Mouse (Mus musculus): Measurements from ENCODE around the gene Syce2. TPM values are rescaled to one million over a fixed set of nuclear protein-coding genes. Genes with fewer than 3 reads are reported as not detected.
"Not testable (repeated sequence)": the region's sequence is repeated elsewhere in the genome, so short reads cannot be mapped to it uniquely, and the experiment has no call there.

The Syce2 gene
- 1 to 10 TPM; 2.1 to 2.6 TPM for total RNA-seq (2021)
- long read RNA-seq, experiment 1, partial matches to known transcripts = 0 of 3 reads
- long read RNA-seq, experiment 1, other reads (novel, unspliced or antisense) = 0 of 3 reads
- long read RNA-seq, experiment 2 = 0 reads

DNA sequence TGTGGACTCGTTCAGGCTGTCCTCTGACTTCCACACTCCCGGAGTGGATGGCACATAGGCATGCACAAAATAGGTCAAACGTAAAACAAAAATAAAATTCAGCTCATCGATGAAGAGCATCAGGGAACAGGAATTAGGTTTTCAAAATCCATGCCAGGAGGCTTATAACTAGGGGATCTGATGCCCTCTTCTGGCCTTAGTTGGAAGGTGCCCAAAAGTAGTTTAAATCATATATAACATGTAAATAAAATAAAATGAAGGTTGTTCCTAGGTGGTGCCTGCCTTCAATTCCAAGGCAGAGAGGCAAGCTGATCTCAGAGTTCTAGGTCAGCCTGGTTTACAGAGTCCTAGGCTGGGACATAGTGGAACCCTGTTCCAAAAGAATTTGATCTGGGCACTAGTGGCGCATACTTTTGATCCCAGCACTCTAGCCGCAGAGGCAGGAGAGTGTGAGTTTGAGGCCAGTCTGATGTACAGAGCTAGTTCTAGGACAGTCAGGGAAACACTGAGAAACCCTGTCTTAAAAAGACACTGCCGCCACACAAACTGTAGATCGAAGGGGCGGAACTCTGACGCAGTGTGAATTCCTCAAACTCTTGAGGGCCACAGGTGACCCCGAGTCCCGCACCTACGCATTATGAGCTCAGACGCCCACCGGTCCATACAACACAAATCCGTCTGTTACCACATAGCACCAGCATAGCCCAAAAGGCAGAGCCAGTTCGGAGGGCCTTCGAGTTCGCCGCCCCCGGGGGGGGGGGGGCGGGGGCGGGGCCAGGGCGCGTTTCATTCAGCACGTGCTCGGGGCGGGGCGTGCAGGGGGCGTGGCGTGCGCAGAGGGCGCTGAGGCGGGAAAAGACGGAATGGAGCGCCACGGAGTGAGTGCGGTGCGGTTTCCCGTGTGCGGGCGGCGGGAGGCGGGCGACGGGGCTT, at the start of gene Syce2:
Syce2 (plus strand) TSS at position 736 of the 933 bp plus-strand sequence.
- intact Hi-C loops (cut with DNase I; ENCODE audit: low total_unique reads) = no loop called here
- peak; percentile 80 for DNase-seq

- intact Hi-C loops (cut with DNase I; ENCODE audit: low total_unique reads) = no loop called here
These were observed 49.2 kb upstream of the Syce2 start, which contains the start of gene Dand5 for GRCm38 (mm10) chr8:84822723-84823122. Dand5 (minus strand) TSS chr8:84822823.

GRCm38 (mm10) chr8:84823653-84824052, 48.3 kb upstream of the Syce2 start:
- peak; percentile 58 for DNase-seq
- intact Hi-C loops (cut with DNase I; ENCODE audit: low total_unique reads) = no loop called here

More at GRCm38 (mm10) chr8:84822723-84823122, 49.2 kb upstream of the Syce2 start, which contains the start of gene Dand5:
- DNase-seq = no peak

DNA sequence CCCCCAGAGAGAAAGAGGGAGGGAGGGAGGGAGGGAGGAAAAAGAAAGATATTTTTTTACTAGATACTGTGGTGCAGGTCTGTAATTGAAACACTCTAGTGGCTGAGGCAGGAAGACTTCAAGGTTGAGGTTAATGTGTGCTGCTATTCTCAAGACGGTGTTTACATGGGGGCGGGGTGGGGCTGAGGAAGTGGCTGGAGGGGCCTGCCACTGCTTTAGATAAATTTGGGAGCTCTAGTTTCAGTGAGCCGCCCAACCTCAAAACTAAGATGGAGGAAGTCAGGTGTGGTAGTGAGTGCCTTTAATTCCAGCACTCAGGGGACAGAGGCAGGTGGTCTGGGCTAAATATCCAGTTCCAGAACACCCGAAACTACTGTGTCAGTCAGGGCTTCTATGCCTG, 46.3 kb upstream of the Syce2 start:
- no peak for DNase-seq
- intact Hi-C loops (cut with DNase I; ENCODE audit: low total_unique reads) = no loop called here

GRCm38 (mm10) chr8:84826518-84826917, 45.4 kb upstream of the Syce2 start:
- DNase-seq; intact Hi-C loops (cut with DNase I; ENCODE audit: low total_unique reads): not testable (repeated sequence)

- no peak for DNase-seq
- intact Hi-C loops (cut with DNase I; ENCODE audit: low total_unique reads) = no loop called here
These were observed 40.4 kb upstream of the Syce2 start, which contains the start of gene Gadd45gip1 for GRCm38 (mm10) chr8:84831490-84831889. Gadd45gip1 (plus strand) TSS chr8:84831522.

GRCm38 (mm10) chr8:84832034-84832717, 39.7 kb upstream of the Syce2 start:
- intact Hi-C loops (cut with DNase I; ENCODE audit: low total_unique reads) = no loop called here
- peak; percentile 79 for DNase-seq

DNA sequence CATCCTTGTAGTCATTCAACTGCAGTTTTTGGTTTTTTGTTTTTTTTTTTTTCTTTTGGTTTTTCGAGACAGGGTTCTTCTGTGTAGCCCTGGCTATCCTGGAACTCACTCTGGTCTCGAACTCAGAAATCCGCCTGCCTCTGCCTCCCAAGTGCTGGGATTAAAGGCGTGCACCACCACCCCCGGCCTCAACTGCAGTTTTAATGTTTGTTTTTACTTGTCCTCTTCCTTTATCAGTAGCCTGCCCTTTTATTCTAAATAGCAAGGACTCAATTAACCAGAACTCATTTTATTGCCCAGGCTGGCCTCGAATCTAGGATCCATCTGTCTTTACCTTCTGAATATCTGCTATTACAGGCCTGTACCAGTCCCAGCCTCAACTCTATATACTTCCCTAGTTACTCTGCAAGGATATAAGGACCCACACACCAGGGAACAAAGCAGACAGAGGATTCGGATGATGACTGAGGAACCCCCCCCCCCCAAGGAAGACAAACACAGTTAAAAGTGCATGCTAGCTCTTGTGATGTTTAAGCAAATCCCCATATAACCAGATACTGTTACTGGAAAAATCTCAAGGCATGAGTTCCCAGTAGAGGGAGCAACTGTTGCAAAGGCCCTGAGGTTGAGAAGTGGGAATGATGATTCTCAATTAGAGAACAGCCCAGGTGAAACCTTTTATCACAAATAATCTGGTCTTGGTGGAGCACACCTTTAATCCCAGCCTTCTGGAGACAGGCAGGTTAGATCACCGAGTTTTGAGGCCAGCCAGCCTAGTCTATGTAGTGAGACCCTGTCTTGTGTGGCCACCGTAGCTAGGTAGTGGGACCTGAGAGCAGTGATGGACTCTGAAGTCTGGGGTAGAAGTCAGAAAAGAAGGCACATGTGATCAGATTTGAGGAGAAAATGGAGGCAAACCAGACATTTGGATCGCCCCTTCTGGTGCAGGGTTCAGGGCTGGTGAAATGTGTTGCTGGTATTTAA, 38.9 kb upstream of the Syce2 start:
- intact Hi-C loops (cut with DNase I; ENCODE audit: low total_unique reads) = no loop called here
- no peak for DNase-seq

GRCm38 (mm10) chr8:84834002-84834865, 37.7 kb upstream of the Syce2 start:
- intact Hi-C loops (cut with DNase I; ENCODE audit: low total_unique reads) = no loop called here

DNA sequence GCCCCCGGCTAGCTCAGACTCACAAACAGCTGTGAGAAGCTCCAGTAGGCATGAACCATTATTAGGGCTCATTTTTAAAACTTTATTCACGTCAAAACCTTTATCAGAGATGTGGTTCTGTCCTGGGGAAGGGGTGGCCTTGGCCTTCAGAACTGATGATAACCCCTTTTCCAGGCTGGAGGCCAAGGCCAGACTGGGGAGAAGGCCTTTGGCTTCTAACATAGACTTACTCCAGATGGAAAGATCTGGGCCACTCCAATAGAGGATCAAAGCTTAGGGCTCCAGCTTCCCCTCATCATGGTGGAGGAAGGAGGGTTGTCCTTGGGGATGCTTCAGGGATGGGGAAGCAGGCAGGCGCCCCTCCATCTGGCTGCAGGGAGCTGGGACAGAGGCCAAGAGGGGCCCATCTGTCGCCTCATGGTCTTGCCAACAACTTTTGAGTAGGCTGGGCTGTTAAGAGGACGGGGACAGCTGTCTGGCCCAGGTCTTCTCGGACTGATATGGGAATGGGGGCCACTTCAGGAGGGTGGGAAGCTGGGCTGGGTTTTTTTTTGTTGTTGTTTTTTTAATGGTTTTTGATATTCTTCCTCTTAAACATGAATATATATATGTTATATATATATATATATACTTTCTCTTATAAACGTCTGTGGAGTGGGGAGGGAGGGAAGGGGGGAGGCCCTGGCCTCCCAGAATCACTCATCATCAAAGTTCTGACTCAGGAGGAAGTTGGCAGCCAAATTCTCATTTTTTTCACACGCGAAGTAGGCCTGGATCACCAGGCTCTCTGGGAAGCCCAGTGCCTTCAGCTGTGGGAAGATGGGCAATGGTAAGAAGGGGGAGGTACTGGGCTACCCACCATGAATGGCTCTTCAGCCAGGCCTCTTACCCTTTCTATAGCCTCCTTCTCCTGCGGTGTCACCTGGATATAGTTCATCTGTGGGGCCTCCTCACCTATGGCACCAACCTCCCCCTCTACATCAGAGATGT, 36.8 kb upstream of the Syce2 start:
- DNase-seq = peak; percentile 51
- intact Hi-C loops (cut with DNase I; ENCODE audit: low total_unique reads) = no loop called here

More at GRCm38 (mm10) chr8:84834002-84834865, 37.7 kb upstream of the Syce2 start:
- DNase-seq = no peak

DNA sequence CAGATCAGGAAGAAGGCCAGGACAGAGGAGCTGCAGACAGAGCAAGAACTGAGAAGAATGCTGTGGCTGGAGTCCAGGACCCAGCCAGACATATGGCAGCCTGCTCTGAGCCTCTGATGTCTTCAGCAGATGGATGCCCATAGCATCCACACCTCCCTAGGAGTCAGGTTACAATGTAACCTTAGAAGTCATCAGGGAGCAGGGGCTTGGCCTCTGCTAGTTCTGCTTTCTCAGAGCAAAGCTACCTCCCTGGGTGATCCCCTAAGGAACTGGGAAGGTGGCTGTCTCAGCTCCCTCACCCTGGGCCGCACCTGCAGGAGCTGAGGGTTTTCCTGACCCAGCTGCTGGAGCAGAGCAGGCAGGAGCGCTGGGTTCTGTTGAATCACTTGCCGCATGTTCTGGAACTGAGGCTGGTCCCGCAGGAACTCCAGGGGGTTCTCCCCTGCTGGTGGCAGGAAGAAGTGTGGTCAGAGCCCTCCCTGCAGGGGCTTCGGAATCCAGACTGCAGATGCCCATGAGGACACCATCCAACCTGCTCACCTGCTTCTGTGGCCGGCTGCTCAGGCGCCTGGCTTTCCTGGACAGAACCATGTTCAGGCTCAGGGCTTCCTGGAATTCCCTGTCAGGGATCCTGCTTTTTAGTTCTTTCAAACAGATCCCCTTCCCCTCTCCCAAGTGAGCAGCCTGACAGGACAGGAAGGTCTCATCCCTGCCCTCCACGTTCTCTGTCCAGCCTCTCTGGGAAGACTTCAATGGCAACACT, 34.6 kb upstream of the Syce2 start:
- no peak for DNase-seq
- intact Hi-C loops (cut with DNase I; ENCODE audit: low total_unique reads) = no loop called here

GRCm38 (mm10) chr8:84837912-84838470, 33.9 kb upstream of the Syce2 start:
- no peak for DNase-seq
- intact Hi-C loops (cut with DNase I; ENCODE audit: low total_unique reads) = no loop called here

GRCm38 (mm10) chr8:84838513-84838912, 33.4 kb upstream of the Syce2 start:
- DNase-seq = no peak
- intact Hi-C loops (cut with DNase I; ENCODE audit: low total_unique reads) = no loop called here

DNA sequence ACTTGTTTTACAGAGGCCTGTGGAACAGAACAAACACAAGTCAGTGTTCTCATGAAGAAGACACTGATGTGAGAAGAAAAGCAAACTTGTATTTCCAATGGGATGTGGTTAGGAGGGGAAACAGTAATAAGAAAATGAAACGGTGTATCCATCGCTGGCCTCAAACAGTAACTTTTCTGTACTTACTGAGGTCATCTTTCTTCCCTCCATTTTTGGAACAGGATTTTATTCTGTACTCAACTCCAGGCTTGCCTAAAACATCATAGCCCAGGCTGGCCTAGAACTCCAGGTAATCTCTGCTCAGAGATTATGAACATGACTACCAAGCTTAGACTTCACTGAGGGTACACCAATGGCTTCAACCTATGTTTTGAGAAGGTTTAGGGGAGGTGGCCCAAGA, 32.5 kb upstream of the Syce2 start:
- DNase-seq = no peak
- intact Hi-C loops (cut with DNase I; ENCODE audit: low total_unique reads) = no loop called here

DNA sequence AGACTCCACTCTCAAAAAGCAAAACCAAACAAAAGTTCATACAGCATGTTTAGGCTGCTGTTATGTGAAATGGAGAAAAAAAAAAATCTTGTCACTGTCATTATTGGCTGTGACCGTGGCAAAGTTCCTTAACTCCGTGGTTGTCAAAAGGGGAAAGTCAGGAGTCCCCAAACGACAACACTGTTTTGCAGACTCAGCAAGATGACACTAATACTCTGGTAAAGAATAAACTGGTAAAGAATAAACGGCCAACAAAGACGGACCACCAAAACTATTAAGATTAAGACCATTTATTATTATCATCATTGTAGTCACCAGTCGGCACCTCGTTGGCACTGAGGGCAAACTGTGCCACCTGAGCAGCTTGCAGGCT, 32.0 kb upstream of the Syce2 start:
- DNase-seq = no peak
- intact Hi-C loops (cut with DNase I; ENCODE audit: low total_unique reads) = no loop called here

Measured in gastrocnemius, postnatal 14 days (tissue).